Mouse (Mus musculus): ENCODE measurements around the gene Crybg2.

Crybg2 gene

GRCm38 (mm10) chr4:134120916-134121315 is 60.3 kb downstream of the Crybg2 start:
- no peak for DNase-seq (ENCODE audit: low read depth)

GRCm38 (mm10) chr4:134121571-134121970 is 61.0 kb downstream of the Crybg2 start:
- DNase-seq (ENCODE audit: low read depth): peak; percentile 90

- peak; percentile 85 for DNase-seq (ENCODE audit: low read depth)
These were observed 61.7 kb downstream of the Crybg2 start for GRCm38 (mm10) chr4:134122281-134122680.

- no peak for DNase-seq (ENCODE audit: low read depth)
These were observed 62.5 kb downstream of the Crybg2 start for GRCm38 (mm10) chr4:134123147-134123546.

- DNase-seq (ENCODE audit: low read depth): peak; percentile 97
These were observed 63.3 kb downstream of the Crybg2 start for GRCm38 (mm10) chr4:134123680-134124551.

- DNase-seq (ENCODE audit: low read depth): no peak
These were observed 64.9 kb downstream of the Crybg2 start for GRCm38 (mm10) chr4:134125383-134126060.

GRCm38 (mm10) chr4:134126300-134127120 is 65.9 kb downstream of the Crybg2 start:
- no peak for DNase-seq (ENCODE audit: low read depth)

GRCm38 (mm10) chr4:134127121-134127455 is 66.5 kb downstream of the Crybg2 start:
- peak; percentile 66 for DNase-seq (ENCODE audit: low read depth)

GRCm38 (mm10) chr4:134127793-134128192 is 67.2 kb downstream of the Crybg2 start:
- DNase-seq (ENCODE audit: low read depth): no peak

GRCm38 (mm10) chr4:134128221-134128982 is 67.8 kb downstream of the Crybg2 start, which contains the start of gene Sh3bgrl3:
Gene Sh3bgrl3 (minus strand): TSS chr4:134128789.
- DNase-seq (ENCODE audit: low read depth): peak; percentile 91

GRCm38 (mm10) chr4:134128983-134129362 is 68.4 kb downstream of the Crybg2 start:
- no peak for DNase-seq (ENCODE audit: low read depth)

- peak; percentile 80 for DNase-seq (ENCODE audit: low read depth)
These were observed 68.9 kb downstream of the Crybg2 start for GRCm38 (mm10) chr4:134129482-134129881.

- DNase-seq (ENCODE audit: low read depth): no peak
These were observed 71.5 kb downstream of the Crybg2 start for GRCm38 (mm10) chr4:134132117-134132516.

- DNase-seq (ENCODE audit: low read depth): no peak
These were observed 72.0 kb downstream of the Crybg2 start for GRCm38 (mm10) chr4:134132519-134133095.

- no peak for DNase-seq (ENCODE audit: low read depth)
These were observed 75.8 kb downstream of the Crybg2 start for GRCm38 (mm10) chr4:134136280-134136926.

- DNase-seq (ENCODE audit: low read depth): no peak
These were observed 78.2 kb downstream of the Crybg2 start for GRCm38 (mm10) chr4:134138857-134139256.

Measured in 416B (cell line).